Mouse (Mus musculus): ENCODE results near the gene P2ry12. TPM values are rescaled to one million over a fixed set of nuclear protein-coding genes. Genes with fewer than 3 reads are reported as not detected.

The P2ry12 gene
- polyA plus RNA-seq, 1 experiment from 2014 or later: 1.9 TPM

GRCm38 (mm10) chr3:59185662-59186061, 77.0 kb downstream of the P2ry12 start:
- DNase-seq (ENCODE audit: low spot score) (no peak), ATAC-seq (replicated peaks; ENCODE audit: low FRiP score) (no peak)
- Histone ChIP-seq H3K4me1 (replicated peaks; ENCODE audit: control insufficient read depth, insufficient read depth, low read length) (no peaks in the 10 kb centered on the region), H3K4me3 (ENCODE audit: low read depth, low read length) (no peak overlapping the region), H3K4me2 (no peak overlapping the region), H3K9me3 (ENCODE audit: control insufficient read depth, low read length) (no peaks in the 10 kb centered on the region), H3K27me3 (replicated peaks; ENCODE audit: control insufficient read depth, insufficient read depth, low read length) (no peaks in the 10 kb centered on the region), H3K36me3 (ENCODE audit: control insufficient read depth, insufficient read depth, low read length) (no peaks in the 10 kb centered on the region), H3K27ac (ENCODE audit: low read depth, low read length) (no peak overlapping the region), H3K9ac (ENCODE audit: low read depth, low read length) (no peak overlapping the region)
- 87% methylated on average over 4 of the region's 4 CpGs for WGBS

GRCm38 (mm10) chr3:59182129-59182528, 80.5 kb downstream of the P2ry12 start:
- Histone ChIP-seq H3K36me3 (ENCODE audit: control insufficient read depth, insufficient read depth, low read length) (no peaks in the 10 kb centered on the region), H3K9me3 (ENCODE audit: control insufficient read depth, low read length) (no peaks in the 10 kb centered on the region), H3K27ac (ENCODE audit: low read depth, low read length) (no peak overlapping the region), H3K4me1 (replicated peaks; ENCODE audit: control insufficient read depth, insufficient read depth, low read length) (no peaks in the 10 kb centered on the region), H3K9ac (ENCODE audit: low read depth, low read length) (no peak overlapping the region), H3K4me3 (ENCODE audit: low read depth, low read length) (no peak overlapping the region), H3K27me3 (replicated peaks; ENCODE audit: control insufficient read depth, insufficient read depth, low read length) (no peaks in the 10 kb centered on the region), H3K4me2 (no peak overlapping the region)
- ATAC-seq (replicated peaks; ENCODE audit: low FRiP score) (no peak), DNase-seq (ENCODE audit: low spot score) (no peak)

- WGBS: 69% methylated on average over 5 of the region's 5 CpGs
- H3K4me2 ChIP-seq: no peak overlapping the region
- H3K36me3 ChIP-seq (ENCODE audit: control insufficient read depth, insufficient read depth, low read length): no peaks in the 10 kb centered on the region
- no peak for ATAC-seq (replicated peaks; ENCODE audit: low FRiP score)
- no peak overlapping the region for H3K27ac ChIP-seq (ENCODE audit: low read depth, low read length)
- no peaks in the 10 kb centered on the region for H3K27me3 ChIP-seq (replicated peaks; ENCODE audit: control insufficient read depth, insufficient read depth, low read length)
- H3K9ac ChIP-seq (ENCODE audit: low read depth, low read length): no peak overlapping the region
- H3K4me1 ChIP-seq (replicated peaks; ENCODE audit: control insufficient read depth, insufficient read depth, low read length): no peaks in the 10 kb centered on the region
- no peak for DNase-seq (ENCODE audit: low spot score)
- no peak overlapping the region for H3K4me3 ChIP-seq (ENCODE audit: low read depth, low read length)
- H3K9me3 ChIP-seq (ENCODE audit: control insufficient read depth, low read length): no peaks in the 10 kb centered on the region
Observed at GRCm38 (mm10) chr3:59181134-59181533, 81.5 kb downstream of the P2ry12 start.

- WGBS: 60% methylated on average over 5 of the region's 5 CpGs
- Histone ChIP-seq H3K27ac (ENCODE audit: low read depth, low read length) (no peak overlapping the region), H3K36me3 (ENCODE audit: control insufficient read depth, insufficient read depth, low read length) (no peaks in the 10 kb centered on the region), H3K9ac (ENCODE audit: low read depth, low read length) (no peak overlapping the region), H3K27me3 (replicated peaks; ENCODE audit: control insufficient read depth, insufficient read depth, low read length) (no peaks in the 10 kb centered on the region; the same call in 1 of the 2 replicates), H3K9me3 (ENCODE audit: control insufficient read depth, low read length) (no peaks in the 10 kb centered on the region), H3K4me2 (no peak overlapping the region), H3K4me1 (replicated peaks; ENCODE audit: control insufficient read depth, insufficient read depth, low read length) (no peaks in the 10 kb centered on the region), H3K4me3 (ENCODE audit: low read depth, low read length) (no peak overlapping the region)
- no peak for ATAC-seq (replicated peaks; ENCODE audit: low FRiP score)
- no peak for DNase-seq (ENCODE audit: low spot score)
Observed at GRCm38 (mm10) chr3:59176871-59177270, 85.8 kb downstream of the P2ry12 start.

- Histone ChIP-seq H3K27ac (ENCODE audit: low read depth, low read length) (no peak overlapping the region), H3K9me3 (ENCODE audit: control insufficient read depth, low read length) (no peaks in the 10 kb centered on the region), H3K4me3 (ENCODE audit: low read depth, low read length) (no peak overlapping the region), H3K36me3 (ENCODE audit: control insufficient read depth, insufficient read depth, low read length) (no peaks in the 10 kb centered on the region), H3K27me3 (replicated peaks; ENCODE audit: control insufficient read depth, insufficient read depth, low read length) (no peaks in the 10 kb centered on the region; the same call in 1 of the 2 replicates), H3K4me2 (no peak overlapping the region), H3K4me1 (replicated peaks; ENCODE audit: control insufficient read depth, insufficient read depth, low read length) (no peaks in the 10 kb centered on the region), H3K9ac (ENCODE audit: low read depth, low read length) (no peak overlapping the region)
- ATAC-seq (replicated peaks; ENCODE audit: low FRiP score): no peak
- 40% methylated on average over 5 of the region's 5 CpGs for WGBS
- DNase-seq (ENCODE audit: low spot score): no peak
Observed at GRCm38 (mm10) chr3:59175234-59175633, 87.4 kb downstream of the P2ry12 start.

- ATAC-seq (replicated peaks; ENCODE audit: low FRiP score) (no peak), DNase-seq (ENCODE audit: low spot score) (no peak)
- no peaks in the 10 kb centered on the region for H3K9me3 ChIP-seq (ENCODE audit: control insufficient read depth, low read length)
- H3K9ac ChIP-seq (ENCODE audit: low read depth, low read length): no peak overlapping the region
- H3K36me3 ChIP-seq (ENCODE audit: control insufficient read depth, insufficient read depth, low read length): no peaks in the 10 kb centered on the region
- no peaks in the 10 kb centered on the region; the same call in 1 of the 2 replicates for H3K27me3 ChIP-seq (replicated peaks; ENCODE audit: control insufficient read depth, insufficient read depth, low read length)
- no peak overlapping the region for H3K27ac ChIP-seq (ENCODE audit: low read depth, low read length)
- 67% methylated on average over 6 of the region's 6 CpGs for WGBS
- no peak overlapping the region for H3K4me2 ChIP-seq
- H3K4me3 ChIP-seq (ENCODE audit: low read depth, low read length): no peak overlapping the region
- H3K4me1 ChIP-seq (replicated peaks; ENCODE audit: control insufficient read depth, insufficient read depth, low read length): no peaks in the 10 kb centered on the region
Observed at GRCm38 (mm10) chr3:59174426-59175154, 88.1 kb downstream of the P2ry12 start.

- Histone ChIP-seq H3K4me2 (no peak overlapping the region), H3K9ac (ENCODE audit: low read depth, low read length) (no peak overlapping the region), H3K36me3 (ENCODE audit: control insufficient read depth, insufficient read depth, low read length) (no peaks in the 10 kb centered on the region), H3K27ac (ENCODE audit: low read depth, low read length) (no peak overlapping the region), H3K4me3 (ENCODE audit: low read depth, low read length) (no peak overlapping the region), H3K9me3 (ENCODE audit: control insufficient read depth, low read length) (no peaks in the 10 kb centered on the region), H3K4me1 (replicated peaks; ENCODE audit: control insufficient read depth, insufficient read depth, low read length) (no peaks in the 10 kb centered on the region), H3K27me3 (replicated peaks; ENCODE audit: control insufficient read depth, insufficient read depth, low read length) (no peaks in the 10 kb centered on the region; the same call in 1 of the 2 replicates)
- WGBS: 41% methylated on average over 2 of the region's 2 CpGs
- ATAC-seq (replicated peaks; ENCODE audit: low FRiP score) (no peak), DNase-seq (ENCODE audit: low spot score) (no peak)
Observed at GRCm38 (mm10) chr3:59169921-59170627, 92.6 kb downstream of the P2ry12 start.

- H3K27me3 ChIP-seq (replicated peaks; ENCODE audit: control insufficient read depth, insufficient read depth, low read length): no peaks in the 10 kb centered on the region; the same call in 1 of the 2 replicates
- no peak overlapping the region for H3K4me3 ChIP-seq (ENCODE audit: low read depth, low read length)
- H3K4me2 ChIP-seq: no peak overlapping the region
- no peaks in the 10 kb centered on the region for H3K9me3 ChIP-seq (ENCODE audit: control insufficient read depth, low read length)
- ATAC-seq (replicated peaks; ENCODE audit: low FRiP score) (no peak), DNase-seq (ENCODE audit: low spot score) (no peak)
- WGBS: 79% methylated on average over 4 of the region's 4 CpGs
- no peak overlapping the region for H3K9ac ChIP-seq (ENCODE audit: low read depth, low read length)
- H3K4me1 ChIP-seq (replicated peaks; ENCODE audit: control insufficient read depth, insufficient read depth, low read length): no peaks in the 10 kb centered on the region
- no peaks in the 10 kb centered on the region for H3K36me3 ChIP-seq (ENCODE audit: control insufficient read depth, insufficient read depth, low read length)
- no peak overlapping the region for H3K27ac ChIP-seq (ENCODE audit: low read depth, low read length)
Observed at GRCm38 (mm10) chr3:59169215-59169614, 93.5 kb downstream of the P2ry12 start.

- 80% methylated on average over 6 of the region's 6 CpGs for WGBS
- Histone ChIP-seq H3K27ac (ENCODE audit: low read depth, low read length) (no peak overlapping the region), H3K4me3 (ENCODE audit: low read depth, low read length) (no peak overlapping the region), H3K36me3 (ENCODE audit: control insufficient read depth, insufficient read depth, low read length) (no peaks in the 10 kb centered on the region), H3K9me3 (ENCODE audit: control insufficient read depth, low read length) (no peaks in the 10 kb centered on the region), H3K27me3 (replicated peaks; ENCODE audit: control insufficient read depth, insufficient read depth, low read length) (no peaks in the 10 kb centered on the region), H3K4me2 (no peak overlapping the region), H3K4me1 (replicated peaks; ENCODE audit: control insufficient read depth, insufficient read depth, low read length) (no peaks in the 10 kb centered on the region), H3K9ac (ENCODE audit: low read depth, low read length) (no peak overlapping the region)
- ATAC-seq (replicated peaks; ENCODE audit: low FRiP score) (0 out of 2 replicates have a peak, but pooled peaks have one; percentile 12), DNase-seq (ENCODE audit: low spot score) (no peak)
Observed at GRCm38 (mm10) chr3:59168476-59168875, 94.2 kb downstream of the P2ry12 start.

Measured in liver, embryonic 11.5 days (tissue).